Mouse (Mus musculus) right cerebral cortex, adult 2 months (tissue): ENCODE data around the gene Ppp1r35.

ENCODE experiments used
- DNase-seq, 2 experiments: peaks; one replicate each; pipeline ENCODE4 v3.0.0; 2021 to 2022; ENCODE audit warnings: low spot score in 2 of 2

The Ppp1r35 gene

DNA sequence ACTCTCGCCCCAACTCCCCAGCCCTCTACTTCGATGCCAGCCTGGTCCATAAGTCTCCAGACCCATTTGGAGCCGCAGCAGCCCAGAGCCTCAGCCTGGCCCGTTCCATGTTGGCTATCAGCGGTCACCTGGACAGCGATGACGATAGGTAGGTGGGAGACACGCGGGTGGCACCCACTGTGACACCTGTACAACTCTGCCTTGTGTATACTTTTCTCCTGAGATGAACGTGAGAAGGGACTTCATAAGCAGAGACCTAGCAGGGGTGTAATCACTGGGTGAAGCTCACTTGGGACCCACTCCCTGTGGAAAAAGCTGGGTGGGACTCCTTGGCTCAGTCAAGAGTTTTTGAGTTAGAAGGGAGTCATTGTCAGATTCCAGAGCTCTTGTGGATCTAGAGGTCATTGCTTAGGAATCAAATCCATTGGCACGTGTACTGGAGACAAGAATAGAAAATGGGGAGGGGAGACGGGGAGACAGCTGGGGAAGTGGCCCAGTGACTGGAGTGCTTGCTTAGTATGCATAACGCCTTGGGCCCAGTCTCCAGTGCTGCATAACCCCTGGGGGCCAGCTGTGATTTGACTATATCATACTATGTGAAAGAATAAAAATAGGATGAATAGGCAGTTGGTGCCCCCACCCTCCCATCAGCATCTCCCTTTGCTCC, 27.3 kb upstream of the Ppp1r35 start:
- no peak for DNase-seq

DNA sequence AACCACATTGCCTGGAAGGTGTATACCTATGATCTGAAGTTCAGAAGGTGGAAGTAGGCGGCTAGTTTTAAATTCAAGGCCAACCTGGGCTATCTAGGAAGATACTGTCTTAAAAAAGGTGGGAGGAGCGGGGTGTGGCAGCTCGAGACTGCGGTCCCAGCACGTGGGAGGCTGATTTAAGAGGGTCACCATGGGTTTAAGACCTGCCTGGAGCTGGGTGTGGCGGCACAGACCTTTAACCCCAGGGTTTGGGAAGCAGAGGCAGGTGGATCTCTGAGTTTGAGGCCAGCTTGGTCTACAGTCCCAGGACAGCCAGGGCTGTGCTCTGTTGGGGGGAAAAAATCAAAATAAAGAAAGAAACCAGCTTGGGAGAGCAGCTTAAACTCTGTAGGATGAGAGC, 26.7 kb upstream of the Ppp1r35 start:
- no peak for DNase-seq

DNA sequence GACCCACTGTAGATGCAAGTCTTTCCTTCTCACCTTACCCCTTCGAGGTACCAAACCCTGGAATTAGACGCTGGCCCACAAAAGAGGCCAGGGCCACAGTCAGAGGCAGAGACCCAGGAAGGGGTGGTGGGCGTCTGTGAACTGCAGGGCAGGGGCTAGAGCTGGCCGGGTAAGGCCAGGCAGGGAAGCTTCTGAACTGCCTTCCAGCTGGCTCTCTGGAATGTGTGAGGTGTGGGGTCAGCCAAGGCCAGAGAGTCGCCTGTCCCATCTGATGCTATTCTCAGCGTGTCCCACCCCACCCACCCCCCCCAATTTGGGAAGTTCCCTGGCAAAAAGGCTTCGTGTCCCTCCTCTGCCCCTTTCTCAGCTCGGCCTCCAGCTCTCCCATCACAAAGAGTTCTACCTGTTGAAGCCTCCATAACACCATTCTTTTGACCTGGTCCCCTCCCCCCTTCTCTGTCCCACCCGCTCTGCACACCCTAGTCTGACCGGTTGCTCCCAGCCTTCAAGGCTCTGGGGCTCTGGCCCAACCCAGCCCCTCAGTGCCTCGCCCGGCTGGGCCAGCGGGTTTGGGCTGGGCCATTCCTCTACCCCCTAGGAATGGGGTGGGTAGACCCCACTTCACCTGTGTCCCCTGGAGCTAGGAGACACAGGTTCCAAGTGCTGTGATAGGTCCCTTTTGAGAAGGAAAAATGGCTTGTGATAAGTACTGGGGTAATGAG, 25.4 kb upstream of the Ppp1r35 start:
- no peak for DNase-seq

DNA sequence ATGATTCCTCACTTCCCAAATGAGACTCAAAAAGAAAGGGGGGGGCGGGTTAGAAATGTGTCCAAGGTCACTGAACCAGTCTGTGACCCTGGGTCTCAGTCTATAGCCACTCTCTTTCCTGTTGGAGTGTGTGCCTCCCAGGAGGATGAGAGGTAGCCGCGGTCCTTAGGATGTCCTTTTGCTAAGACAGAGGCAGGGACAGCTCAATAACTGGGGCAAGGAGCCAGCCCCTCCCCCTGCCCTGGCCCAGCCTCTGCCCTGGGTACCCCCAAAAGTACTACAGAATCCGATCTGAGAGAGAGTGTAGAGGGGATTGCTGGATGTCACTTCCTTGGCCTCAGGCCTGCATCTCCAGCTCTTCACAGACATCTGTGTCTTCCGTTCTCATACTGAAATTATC, 23.2 kb upstream of the Ppp1r35 start:
- DNase-seq: no peak

DNA sequence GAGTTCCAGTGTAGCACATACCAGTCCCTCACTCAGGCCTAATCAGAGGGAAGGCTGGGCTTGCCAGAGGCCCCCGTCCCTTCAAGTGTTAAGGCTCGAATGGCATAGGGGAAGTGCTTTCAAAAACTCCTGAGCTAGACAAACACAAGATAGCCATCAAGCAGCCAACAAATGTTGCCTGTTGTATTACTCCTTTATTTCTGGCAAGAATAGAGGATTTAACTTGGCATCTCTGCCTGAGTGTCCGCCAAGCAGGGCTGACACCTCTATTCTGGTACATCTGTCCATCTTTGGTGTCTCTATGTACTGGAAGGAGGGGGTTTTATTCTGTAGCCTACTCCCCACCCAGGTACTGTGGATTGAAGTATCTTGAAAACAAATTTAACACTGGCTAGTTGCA, 22.5 kb upstream of the Ppp1r35 start:
- no peak for DNase-seq

DNA sequence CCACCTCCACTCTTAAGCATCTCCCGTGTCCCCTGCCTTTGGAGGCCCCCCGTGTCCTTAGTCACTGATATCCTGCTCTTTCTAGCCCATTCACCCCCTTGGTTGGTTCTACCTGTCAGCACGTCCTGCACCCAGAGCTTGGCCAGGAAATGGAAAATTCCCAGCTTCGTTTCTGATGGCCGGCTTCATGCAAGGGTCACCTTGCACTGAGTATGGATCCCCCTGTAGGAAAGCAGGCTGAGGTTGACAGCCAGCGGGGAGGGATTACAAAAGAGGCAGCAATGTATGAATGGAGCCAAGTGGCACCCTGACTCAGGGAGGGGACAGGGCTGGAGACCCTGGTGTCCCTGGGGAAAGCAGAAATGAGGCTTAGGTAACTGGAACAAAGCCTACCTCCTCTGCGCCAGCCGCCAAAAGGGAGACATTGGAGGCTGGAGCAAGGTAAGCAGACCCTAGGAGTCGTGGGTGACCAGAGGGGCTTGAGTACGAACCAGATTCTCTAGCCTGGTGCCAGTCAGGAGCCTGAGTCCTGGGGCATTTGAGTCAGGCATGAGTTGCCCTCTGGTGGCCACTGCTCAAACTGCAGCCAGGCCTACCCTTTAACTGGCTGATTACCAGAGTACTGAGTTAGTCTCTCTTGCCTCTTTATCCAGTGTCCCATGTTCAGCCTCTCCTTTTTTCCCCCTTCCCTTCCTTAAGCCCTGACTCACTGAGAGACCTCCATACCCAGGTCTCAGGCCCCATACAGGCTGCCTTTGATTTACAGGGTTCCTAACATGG, 21.6 kb upstream of the Ppp1r35 start:
- peak; percentile 93 to 94 for DNase-seq

DNA sequence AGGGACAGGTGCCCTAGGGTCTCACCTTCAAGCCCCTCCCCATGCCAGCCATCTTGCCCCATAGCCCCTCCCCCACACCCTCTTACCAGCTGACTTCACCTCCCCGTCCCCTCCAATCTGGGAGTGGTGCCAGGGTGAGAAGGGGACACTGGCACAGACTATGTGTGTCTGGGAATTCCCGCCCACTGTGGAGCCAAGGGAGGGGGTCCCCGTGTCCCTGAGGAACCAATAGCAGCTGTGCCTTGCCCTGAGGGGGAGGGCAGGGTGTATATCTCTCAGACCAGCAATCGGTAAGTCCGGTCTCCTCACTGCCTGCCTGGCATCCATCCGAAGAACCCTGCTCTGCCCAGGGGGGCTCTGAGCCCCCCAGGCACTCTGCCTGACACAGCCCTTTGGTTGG, 20.8 kb upstream of the Ppp1r35 start:
- DNase-seq: peak; percentile 58 to 74

DNA sequence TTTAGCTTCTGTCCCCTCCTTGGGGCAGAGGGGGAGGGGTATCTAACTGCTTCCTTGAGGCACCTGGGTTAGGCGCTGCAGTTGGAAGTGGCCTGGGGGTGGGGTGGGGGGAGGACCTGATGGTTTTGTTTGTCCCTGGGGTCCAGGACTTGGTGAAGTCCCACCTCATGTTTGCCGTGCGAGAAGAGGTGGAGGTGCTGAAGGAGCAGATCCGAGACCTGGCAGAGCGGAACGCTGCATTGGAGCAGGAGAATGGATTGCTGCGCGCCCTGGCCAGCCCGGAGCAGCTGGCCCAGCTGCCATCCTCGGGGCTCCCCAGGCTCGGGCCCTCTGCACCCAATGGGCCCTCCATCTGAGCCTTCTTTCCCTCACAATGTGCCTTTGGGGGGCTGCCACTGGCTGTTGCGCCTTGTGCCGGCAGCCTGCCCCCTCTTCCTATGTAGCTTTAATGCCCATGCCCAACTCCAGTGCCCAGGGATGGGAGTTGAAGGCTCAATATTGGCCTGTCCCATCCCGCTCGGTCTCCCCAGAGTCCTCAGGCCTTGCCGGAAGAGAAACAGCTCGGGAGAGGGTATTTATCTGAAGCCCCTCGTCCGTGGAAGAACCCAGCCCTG, 19.6 kb upstream of the Ppp1r35 start:
- DNase-seq: no peak

DNA sequence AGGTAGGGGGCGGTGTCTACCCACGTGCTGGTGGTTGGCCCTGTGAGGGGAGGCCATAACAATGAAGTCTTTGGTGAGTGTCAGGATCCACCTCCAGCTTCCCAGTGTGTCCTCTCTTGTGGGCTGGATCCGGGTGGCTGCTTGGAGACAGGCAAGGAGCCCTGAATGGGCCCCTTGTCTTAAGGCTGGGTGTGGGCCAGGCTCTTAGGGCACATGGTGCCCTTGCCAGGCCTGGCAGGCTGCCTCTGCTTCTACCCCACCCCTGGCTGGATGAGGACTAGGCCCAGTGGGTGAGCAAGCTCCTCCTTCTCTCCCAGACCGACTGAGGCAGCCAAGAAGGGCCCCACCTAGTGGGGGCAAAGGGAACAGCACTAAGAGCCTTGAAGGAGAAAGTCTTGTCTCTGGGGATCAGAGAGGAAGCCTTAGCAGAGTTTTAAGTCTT, 18.7 kb upstream of the Ppp1r35 start:
- DNase-seq: peak; percentile 79 to 87

DNA sequence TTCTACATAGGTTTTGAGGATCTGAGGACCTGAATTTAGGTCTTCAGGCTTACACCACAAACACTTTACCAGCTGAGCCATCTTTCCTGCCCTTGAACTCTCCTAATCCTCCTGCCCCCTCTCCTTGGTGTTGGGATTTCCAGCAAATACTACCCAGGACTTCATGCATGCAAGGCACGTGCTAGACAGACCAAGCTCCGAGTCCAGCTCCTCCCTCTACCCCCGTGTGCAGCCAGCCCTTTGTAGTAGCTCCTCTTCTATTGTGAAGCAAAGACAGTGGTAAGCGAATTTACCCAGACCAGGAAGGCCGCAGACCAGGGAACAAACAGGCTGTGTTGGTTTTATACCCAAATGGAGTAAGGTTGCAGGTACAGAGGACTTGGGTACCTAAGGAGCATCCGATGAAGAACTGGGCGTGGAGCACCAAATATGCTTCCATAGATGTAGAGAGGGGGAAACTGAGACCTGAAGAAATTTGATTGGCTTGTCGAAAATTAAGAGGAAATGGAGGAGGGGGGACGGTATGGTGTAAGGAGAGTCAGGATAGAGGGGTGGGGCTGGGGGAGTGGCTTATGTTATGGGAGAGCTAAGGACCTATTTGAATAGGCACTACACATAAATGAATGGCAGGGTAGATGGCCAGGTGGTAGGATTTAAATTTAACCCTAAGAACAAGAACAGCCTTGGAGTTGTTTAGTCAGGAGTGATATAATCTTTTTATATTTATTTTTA, 13.9 kb upstream of the Ppp1r35 start:
- DNase-seq: no peak

DNA sequence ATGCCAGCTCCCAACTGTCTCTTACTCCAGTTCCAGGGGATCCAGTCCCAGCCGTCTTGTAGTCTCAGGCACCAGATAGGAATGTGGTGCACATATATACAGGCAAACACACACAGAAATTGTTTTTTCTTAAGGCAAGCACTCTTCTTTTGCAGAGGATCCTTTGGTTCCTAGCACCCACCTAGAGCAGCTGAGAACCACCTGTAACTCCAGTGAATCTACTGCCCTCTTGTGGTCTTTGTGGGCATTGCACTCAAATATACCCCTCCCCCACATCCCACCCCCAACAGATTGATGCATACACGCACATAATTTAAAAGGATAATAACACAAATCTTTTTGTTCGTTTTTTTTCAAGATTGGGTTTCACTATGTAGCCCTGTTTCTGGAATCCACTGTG, 12.4 kb upstream of the Ppp1r35 start:
- DNase-seq: no peak

DNA sequence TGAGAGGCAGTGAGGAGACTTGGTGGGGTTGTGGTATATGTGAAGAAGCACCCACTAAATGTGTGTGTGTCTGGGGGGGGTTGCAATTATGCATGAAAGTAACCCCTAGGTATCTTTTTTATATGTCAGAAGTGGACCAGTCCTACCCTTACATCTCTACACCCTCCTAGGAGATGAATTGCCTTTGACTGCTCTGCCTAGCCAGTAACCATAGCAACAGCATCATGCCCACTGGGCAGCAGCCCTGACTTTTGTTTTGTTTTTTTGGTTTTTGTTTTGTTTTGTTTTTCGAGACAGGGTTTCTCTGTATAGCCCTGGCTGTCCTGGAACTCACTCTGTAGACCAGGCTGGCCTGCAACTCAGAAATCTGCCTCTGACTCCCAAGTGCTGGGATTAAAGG, 10.2 kb upstream of the Ppp1r35 start:
- no peak for DNase-seq

DNA sequence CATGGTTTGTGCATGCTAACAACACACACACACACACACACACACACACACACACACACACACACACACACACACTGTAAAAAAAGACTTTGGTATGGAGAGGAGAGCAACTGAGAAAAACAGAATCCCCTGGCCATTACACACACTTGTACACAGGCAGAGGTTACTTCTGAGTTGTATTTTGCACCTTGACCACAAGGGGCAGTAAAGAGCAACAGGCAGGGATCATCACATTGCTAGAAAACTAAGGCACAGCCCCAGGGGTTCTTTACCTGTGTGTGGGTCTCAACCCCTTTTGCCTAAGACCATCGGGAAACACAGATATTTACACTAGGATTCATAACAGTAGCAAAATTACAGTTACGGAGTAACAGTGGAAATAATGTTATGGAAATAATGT, 7.9 kb upstream of the Ppp1r35 start:
- no peak for DNase-seq

DNA sequence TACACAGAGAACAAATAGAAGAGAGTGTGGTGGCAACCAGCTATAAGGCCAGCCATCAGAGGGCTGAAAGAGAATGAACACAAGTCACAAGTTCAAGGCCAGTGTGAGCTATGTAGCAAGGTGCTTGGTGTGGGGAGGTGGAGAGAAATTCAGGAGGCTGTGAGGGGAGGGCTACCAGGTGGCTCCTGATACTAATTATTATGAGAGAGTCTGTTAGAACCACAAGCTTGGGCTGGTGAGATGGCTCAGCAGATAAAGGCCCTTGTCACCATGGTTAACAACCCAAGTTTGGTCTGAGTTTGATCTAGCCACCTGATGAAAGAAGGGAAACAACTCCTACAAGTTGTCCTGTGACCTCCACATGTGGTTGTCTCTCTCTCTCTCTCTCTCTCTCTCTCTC, 5.9 kb upstream of the Ppp1r35 start:
- no peak for DNase-seq

DNA sequence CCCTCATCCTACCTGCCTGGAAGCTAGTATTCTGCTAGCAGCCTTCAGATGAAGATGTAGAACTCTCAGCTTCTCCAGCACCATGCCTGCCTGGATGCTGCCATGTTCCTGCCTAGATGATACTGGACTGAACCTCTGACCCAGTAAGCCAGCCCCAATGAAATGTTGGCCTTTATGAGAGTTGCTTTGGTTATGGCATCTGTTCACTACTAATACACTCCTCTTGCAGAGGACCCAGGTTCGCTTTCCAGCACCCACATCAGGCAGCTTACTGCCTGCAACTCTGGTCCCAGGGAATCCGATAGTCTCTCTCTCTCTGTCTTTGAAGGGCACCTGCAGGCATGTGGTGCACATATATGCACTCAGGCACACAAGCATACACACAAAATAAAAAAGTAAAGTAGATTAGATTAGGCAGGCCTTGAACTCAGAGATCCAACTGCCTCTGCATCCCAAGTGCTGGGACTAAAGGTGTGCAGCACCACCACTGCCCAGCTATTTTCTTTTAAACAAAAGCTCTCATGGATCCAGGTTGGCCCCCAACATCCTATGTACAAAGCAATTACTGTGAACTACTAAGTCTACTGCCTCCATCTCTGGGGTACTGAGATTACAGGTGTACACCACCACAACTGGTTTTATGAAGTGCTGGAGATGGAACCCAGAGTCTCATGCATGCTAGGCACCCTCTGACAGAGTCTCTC, 2.9 kb upstream of the Ppp1r35 start:
- DNase-seq: no peak

DNA sequence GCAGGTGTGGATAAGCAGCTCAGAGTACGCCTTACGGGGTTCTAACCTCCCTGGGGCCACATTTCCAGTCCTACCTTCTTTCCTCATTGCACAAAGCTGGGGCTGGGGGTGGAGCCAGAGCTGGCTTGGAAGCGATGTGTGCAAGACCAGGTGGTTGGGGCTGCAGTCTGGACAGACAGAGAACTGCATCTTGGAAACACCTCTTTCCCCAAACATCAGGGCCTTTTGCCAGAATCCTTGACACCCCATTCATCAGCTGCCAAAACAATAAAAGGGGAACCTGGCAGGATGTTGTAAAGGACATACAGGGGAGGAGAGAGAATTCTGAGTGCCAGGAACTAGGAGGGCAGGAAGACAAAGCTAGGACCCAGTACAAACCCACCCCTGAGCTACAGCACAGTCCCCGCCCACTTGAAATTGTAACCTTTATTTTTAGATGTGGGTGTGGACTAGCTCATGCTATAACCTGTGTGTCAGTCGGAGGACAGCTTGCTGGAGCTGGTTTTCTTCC, 2.2 kb upstream of the Ppp1r35 start:
- no peak for DNase-seq

DNA sequence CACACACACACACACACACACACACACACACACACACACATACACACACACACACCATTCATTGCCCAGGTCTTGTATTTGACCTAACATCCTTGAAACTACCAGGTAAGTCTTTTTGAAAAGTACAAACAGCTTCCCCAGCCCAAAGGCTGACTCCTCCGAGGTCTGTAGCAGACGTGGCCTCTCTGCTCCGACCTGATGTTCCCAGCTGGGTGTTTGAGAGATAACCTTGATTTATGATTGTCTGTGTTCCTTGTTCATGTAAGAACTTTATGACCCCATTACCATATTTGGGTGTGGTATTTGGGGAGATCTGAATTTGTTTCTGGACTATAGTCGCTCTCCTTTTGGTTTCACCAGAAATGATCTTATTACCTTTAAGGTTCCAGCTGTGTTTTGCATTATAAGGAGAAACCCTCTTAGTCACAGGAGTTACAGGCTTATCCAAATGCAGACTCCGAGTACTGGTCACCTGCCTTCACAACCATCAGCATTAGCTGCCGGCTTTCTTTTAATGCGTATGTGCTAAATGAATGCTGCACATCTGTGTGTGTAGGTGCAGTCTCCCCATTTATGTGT, 1.3 kb upstream of the Ppp1r35 start:
- DNase-seq: no peak

DNA sequence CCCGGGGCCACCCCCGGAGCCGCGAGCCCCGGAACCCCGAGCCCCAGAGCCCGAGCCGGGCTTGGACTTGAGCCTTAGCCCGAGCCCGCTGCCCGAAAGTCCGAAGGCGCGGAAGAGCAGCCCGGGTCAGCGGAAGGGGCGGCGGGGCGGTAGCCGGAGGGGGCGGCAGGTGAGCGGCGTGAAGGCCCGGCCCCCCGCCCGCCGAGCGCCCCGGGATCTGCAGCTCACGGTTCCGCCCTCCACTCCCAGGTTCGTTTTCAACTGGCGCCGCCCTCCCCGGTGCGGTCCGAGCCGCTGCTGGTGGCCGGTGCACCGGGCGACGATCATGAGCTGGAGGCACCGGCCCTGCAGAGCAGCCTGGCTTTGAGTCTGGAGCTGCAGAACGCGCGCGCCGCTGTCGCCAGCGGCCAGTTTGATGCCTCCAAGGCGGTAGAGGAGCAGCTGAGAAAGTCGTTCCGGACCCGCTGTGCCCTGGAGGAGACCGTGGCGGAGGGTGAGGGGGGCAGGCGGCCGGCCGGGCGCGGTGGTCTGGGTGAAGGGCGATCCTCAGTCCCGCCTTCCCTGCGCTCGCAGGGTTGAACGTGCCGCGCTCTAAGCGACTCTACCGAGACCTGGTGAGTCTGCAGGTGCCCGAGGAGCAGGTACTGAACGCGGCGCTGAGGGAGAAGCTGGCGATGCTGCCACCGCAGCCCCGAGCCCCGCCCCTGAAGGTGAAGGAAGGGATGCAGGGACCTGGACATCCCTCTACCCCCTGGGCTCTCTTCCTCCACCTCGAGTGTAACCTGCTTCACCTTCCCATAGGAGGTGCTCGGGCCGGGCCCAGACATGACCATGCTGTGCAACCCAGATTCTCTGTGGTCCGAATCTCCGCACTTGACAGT, 644 bp downstream of the Ppp1r35 start:
- DNase-seq: no peak

DNA sequence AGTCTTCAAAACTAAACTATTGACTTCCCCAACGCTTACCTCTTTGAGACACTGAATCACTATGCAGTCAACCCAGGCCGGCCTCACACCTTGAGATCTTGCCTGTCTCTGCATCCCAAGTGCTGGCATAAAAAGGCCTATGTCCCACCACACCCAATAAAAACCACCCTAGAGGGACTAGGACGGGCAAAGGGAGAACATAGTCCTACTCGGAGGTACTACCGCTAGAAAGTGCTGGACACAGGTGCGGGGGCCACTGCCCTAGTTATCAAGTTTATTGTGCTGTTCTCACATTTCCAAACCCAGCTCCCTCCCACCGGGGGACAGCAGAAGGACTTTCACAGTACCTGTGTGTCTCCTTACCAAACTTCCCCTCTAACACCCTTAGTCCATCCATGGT, 3.0 kb downstream of the Ppp1r35 start:
- DNase-seq: no peak
